Mouse (Mus musculus) hindbrain, embryonic 12.5 days (tissue): ENCODE data around the gene Rabgap1l. TPM values are rescaled to one million over a fixed set of nuclear protein-coding genes. Genes with fewer than 3 reads are reported as not detected.

Experiments
- ATAC-seq: fragments of 200-750 bp; cut with Nextera tagmentation; 2 replicates; pipeline ENCODE4 v1.8.0; 2017; ENCODE audit warnings: moderate TSS enrichment; ENCODE audit not compliant: low FRiP score
- H3K27ac ChIP-seq: fragments of 300-500 bp; sonication (generic); 2 replicates; pipeline ENCODE4 v1.5.1; 2016; ENCODE audit warnings: mild to moderate bottlenecking
- H3K27me3 ChIP-seq: fragments of 300-500 bp; sonication (generic); 2 replicates; pipeline ENCODE4 v1.6.1; 2016; ENCODE audit warnings: mild to moderate bottlenecking
- H3K36me3 ChIP-seq: fragments of 300-500 bp; sonication (generic); 2 replicates; pipeline ENCODE4 v1.6.1; 2016; ENCODE audit warnings: mild to moderate bottlenecking
- H3K4me1 ChIP-seq: fragments of 300-500 bp; sonication (generic); 2 replicates; pipeline ENCODE4 v1.6.1; 2016
- H3K4me2 ChIP-seq: fragments of 300-500 bp; sonication (generic); replicated peaks from 2 replicates; pipeline ENCODE4 v1.6.1; 2016; ENCODE audit warnings: mild to moderate bottlenecking
- H3K4me3 ChIP-seq: fragments of 300-500 bp; sonication (generic); 2 replicates; pipeline ENCODE4 v1.5.1; 2016; ENCODE audit warnings: mild to moderate bottlenecking
- H3K9ac ChIP-seq: fragments of 300-500 bp; sonication (generic); 2 replicates; pipeline ENCODE4 v1.6.1; 2016; ENCODE audit warnings: mild to moderate bottlenecking, moderate library complexity
- H3K9me3 ChIP-seq: fragments of 300-500 bp; sonication (generic); replicated peaks from 2 replicates; pipeline ENCODE4 v1.6.1; 2016; ENCODE audit warnings: mild to moderate bottlenecking
- WGBS: fragments of 180-500 bp; shearing (Covaris S2); methylation state at CpG from one replicate; pipeline ENCODE4 v1.1.7; 2016; 5-methylcytosine and 5-hydroxymethylcytosine counted together
- polyA plus RNA-seq: library from polyadenylated mRNA; unstranded; fragments of >200 nt; fragmentation: Nextera tagmentation; extraction: Ambion mirVana; gene quantifications from 2 replicates; pipeline ENCODE4 v1.2.1, GENCODE M21; 2016

The Rabgap1l gene
- polyA plus RNA-seq, 1 experiment from 2014 or later = 20.5 TPM

DNA sequence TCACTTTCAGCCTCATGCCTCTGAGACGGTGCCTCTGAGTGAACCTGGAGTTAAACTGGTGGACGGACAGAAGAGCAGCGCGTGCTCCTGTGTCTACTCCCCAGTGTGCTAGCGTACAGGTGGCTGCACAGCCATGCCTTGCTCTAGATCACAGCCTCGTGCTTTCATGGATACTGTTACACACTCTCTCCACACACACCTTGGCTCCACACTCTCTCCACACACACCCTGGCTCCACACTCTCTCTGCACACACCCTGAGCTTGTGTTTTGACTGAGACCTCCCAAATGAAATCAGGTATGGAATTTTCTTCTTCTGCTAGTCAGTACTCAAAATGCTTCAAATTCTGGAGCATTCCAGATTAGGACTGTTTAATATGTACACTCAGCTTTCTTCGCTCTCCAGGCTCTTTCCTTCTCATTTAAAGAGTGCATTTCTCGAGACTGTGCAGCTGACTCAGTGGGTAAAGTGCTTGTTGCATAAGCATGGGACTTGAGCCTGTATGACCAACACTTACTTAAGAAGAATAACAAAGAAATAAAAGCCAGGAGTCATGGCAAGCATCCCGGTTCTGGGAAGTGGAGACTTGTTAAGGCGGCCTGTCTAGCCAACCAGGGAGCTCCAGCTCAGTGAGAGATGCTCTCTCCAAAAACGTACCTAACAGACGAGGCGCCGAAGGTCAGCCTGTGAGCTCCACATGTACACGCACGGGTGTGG is 529.2 kb downstream of the Rabgap1l start:
- no peaks in the 10 kb centered on the region for H3K9me3 ChIP-seq
- H3K36me3 ChIP-seq = no peaks in the 10 kb centered on the region
- H3K27ac ChIP-seq = no peak overlapping the region
- H3K4me1 ChIP-seq = peaks cover 8% of the 10 kb centered on the region; the same call in 1 of the 2 replicates
- no peak overlapping the region for H3K9ac ChIP-seq
- no peak overlapping the region for H3K4me2 ChIP-seq
- H3K4me3 ChIP-seq = no peak overlapping the region
- no peak for ATAC-seq
- WGBS = 86% methylated on average over 16 of the region's 16 CpGs
- H3K27me3 ChIP-seq = no peaks in the 10 kb centered on the region

DNA sequence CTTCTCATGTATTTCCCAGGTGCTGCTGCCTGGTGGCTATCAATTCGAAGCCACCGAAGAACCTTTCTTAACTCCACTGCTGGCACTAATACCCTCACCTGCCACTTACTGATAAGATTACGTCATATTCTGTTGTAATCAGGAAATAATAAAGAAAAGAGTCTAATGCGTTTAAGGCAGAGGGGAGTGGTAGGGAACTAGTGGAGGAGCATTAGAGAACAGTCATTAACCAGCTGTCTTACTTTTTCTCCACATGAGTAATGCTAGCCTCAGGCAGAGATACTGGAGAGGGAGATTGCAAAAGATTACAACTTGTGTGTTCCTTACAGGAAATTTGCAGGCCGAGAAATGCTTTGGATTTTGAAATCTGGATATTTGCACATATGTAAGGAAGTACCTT is 530.0 kb downstream of the Rabgap1l start:
- H3K4me1 ChIP-seq = peaks cover 8% of the 10 kb centered on the region; the same call in 1 of the 2 replicates
- no peak overlapping the region for H3K4me2 ChIP-seq
- H3K27ac ChIP-seq = no peak overlapping the region
- H3K9me3 ChIP-seq = no peaks in the 10 kb centered on the region
- H3K27me3 ChIP-seq = no peaks in the 10 kb centered on the region
- no peak overlapping the region for H3K4me3 ChIP-seq
- ATAC-seq = no peak
- H3K36me3 ChIP-seq = no peaks in the 10 kb centered on the region
- WGBS = 89% methylated on average over 5 of the region's 5 CpGs
- H3K9ac ChIP-seq = no peak overlapping the region

DNA sequence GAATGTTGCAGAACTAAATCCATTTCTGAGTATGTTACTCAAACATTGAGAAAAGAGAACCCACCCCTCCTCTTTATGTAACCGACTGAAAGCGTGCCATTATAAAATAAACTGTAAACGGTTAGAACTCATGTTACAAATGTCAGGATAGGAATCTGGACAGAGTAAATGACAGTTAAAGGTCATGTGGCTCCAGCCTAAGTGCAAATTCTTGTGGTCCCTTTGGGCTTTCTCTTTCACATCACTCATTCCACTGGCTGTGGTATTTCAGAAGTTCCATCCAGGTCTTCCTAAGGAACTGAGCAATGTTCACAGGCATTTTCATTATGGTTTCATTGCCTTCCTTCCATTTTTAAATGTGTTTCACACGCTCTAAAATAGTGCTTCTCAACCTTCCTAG is 530.6 kb downstream of the Rabgap1l start:
- no peak overlapping the region for H3K4me3 ChIP-seq
- H3K27ac ChIP-seq = no peak overlapping the region
- H3K9me3 ChIP-seq = no peaks in the 10 kb centered on the region
- WGBS = 74% methylated on average over 4 of the region's 4 CpGs
- H3K36me3 ChIP-seq = no peaks in the 10 kb centered on the region
- H3K9ac ChIP-seq = no peak overlapping the region
- ATAC-seq = no peak
- no peaks in the 10 kb centered on the region for H3K27me3 ChIP-seq
- H3K4me2 ChIP-seq = no peak overlapping the region
- H3K4me1 ChIP-seq = peaks cover 8% of the 10 kb centered on the region; the same call in 1 of the 2 replicates

DNA sequence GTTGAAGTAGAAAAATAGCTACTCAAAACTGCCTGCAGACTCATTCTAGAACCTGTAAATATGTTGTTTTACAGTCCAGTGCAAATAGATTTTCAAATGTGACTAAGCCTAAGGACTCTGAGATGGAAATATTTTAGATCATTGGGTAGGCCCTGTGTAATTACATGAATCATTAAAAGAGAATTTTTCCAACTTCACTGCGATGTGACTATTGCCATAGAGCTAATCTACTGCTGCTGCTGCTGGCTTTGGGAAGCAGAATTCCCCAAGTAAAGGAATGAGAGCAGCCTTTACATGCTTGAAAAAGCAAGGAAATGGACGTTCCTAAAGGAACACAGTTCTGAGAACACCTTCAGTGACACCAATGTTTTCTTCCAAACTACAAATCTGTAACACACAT is 531.2 kb downstream of the Rabgap1l start:
- Histone ChIP-seq H3K4me2 (no peak overlapping the region), H3K27ac (no peak overlapping the region), H3K4me1 (peaks cover 8% of the 10 kb centered on the region; the same call in 1 of the 2 replicates), H3K4me3 (no peak overlapping the region), H3K9ac (no peak overlapping the region), H3K36me3 (no peaks in the 10 kb centered on the region), H3K27me3 (no peaks in the 10 kb centered on the region), H3K9me3 (no peaks in the 10 kb centered on the region)
- 79% methylated on average over 2 of the region's 2 CpGs for WGBS
- no peak for ATAC-seq

DNA sequence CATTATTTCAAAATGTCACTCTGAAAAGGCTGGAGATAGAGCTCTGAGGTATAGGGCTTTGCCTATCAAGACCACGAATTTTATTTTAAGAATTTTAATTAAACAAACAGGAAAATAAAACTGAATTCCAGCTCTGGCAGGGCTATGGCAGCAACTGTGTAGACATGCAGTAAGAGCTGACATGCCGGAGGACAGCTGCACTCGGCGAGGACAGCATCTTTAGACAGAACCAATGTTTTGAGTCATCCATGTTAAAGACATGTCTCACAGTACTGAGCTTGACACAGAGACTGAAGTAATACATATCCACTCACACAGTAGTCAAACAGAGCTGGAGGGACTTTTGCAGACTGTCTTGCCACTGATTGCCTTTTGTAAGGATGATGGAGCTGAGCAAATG is 532.4 kb downstream of the Rabgap1l start:
- ATAC-seq = no peak
- H3K27ac ChIP-seq = no peak overlapping the region

DNA sequence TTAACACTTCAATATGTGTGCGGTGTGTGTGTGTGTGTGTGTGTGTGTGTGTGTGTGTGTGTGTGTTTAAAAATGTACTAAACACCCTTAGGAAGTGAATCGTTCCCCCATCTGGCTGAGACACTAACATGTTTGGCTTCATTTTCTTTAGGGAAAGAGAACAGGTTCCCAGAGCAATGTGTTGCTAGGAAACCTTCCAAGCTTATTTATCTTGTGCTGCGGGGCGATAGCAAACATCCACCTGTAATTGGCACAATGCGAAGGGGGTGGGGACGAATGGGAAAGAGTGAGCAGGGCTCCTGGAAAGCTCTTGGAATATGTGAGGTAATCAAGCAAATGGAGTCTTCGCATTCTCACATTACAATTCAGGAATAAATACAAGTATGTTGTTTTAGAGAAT is 533.1 kb downstream of the Rabgap1l start:
- H3K4me1 ChIP-seq = peaks cover 8% of the 10 kb centered on the region; the same call in 1 of the 2 replicates
- H3K36me3 ChIP-seq = no peaks in the 10 kb centered on the region
- no peak overlapping the region for H3K27ac ChIP-seq
- 52% methylated on average over 7 of the region's 7 CpGs for WGBS
- no peaks in the 10 kb centered on the region for H3K27me3 ChIP-seq
- H3K4me3 ChIP-seq = no peak overlapping the region
- no peak overlapping the region for H3K9ac ChIP-seq
- H3K9me3 ChIP-seq = no peaks in the 10 kb centered on the region
- ATAC-seq = peak; percentile 83
- H3K4me2 ChIP-seq = no peak overlapping the region

More for the DNA sequence above, 532.4 kb downstream of the Rabgap1l start:
- H3K9ac ChIP-seq = no peak overlapping the region
- no peak overlapping the region for H3K4me3 ChIP-seq
- no peaks in the 10 kb centered on the region for H3K36me3 ChIP-seq
- H3K27me3 ChIP-seq = no peaks in the 10 kb centered on the region
- 88% methylated on average over 4 of the region's 4 CpGs for WGBS
- peaks cover 8% of the 10 kb centered on the region; the same call in 1 of the 2 replicates for H3K4me1 ChIP-seq
- H3K9me3 ChIP-seq = no peaks in the 10 kb centered on the region
- no peak overlapping the region for H3K4me2 ChIP-seq

DNA sequence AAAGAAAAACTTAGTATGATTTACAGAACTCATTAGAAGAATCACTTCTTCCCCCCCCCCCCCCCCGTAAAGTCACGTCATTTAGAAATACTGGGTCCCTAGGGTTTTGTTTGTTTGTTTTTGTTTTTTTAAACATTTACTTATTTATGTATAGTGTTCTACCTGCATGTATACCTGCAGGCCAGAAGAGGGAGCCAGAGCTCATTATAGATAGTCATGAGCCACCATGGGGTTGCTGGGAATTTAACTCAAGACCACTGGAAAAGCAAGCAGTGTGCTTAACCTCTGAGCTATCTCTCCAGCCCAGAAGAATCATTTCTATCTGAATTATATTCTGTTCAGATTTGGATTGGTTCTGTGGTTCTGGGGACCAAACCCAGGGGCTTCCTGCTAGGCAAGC is 539.9 kb downstream of the Rabgap1l start:
- no peaks in the 10 kb centered on the region for H3K9me3 ChIP-seq
- no peaks in the 10 kb centered on the region for H3K27me3 ChIP-seq
- no peak overlapping the region for H3K9ac ChIP-seq
- H3K4me3 ChIP-seq = no peak overlapping the region
- H3K4me1 ChIP-seq = no peaks in the 10 kb centered on the region
- no peaks in the 10 kb centered on the region for H3K36me3 ChIP-seq
- WGBS = 80% methylated on average over 2 of the region's 2 CpGs
- no peak overlapping the region for H3K27ac ChIP-seq
- no peak for ATAC-seq
- H3K4me2 ChIP-seq = no peak overlapping the region

DNA sequence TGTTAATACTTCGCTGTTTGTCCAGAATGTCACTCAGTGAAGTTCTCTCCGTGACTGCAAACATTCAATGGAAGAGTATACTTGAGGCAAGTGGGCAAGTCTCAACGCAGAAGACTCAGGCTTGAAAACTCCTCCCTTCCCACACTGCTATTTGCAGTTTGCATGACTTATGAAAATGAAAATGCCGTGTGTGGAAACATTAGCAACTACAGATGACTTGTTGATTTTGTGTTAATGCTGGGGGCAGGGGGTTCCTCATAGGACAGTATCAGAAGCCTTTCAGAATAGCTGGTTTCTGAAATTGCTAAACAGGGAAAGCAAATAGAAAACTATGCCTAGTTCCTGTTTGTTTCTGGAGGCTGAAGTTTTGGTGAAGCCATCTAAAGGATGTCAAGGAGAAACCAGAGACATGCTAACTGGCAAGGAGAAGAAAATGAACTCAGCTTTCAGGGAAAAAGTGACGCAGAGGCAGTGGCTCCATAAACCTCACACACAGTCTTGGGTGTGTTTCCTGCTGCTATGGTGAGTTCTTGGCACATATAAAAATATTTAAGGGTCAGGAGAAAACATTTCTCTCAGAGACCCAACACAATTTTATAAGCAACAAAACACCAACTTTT is 541.5 kb downstream of the Rabgap1l start:
- H3K36me3 ChIP-seq = no peaks in the 10 kb centered on the region
- no peaks in the 10 kb centered on the region for H3K4me1 ChIP-seq
- no peak overlapping the region for H3K4me2 ChIP-seq
- WGBS = 77% methylated on average over 5 of the region's 5 CpGs
- H3K9ac ChIP-seq = no peak overlapping the region
- no peak overlapping the region for H3K27ac ChIP-seq
- ATAC-seq = no peak
- no peaks in the 10 kb centered on the region for H3K9me3 ChIP-seq
- H3K4me3 ChIP-seq = no peak overlapping the region
- H3K27me3 ChIP-seq = no peaks in the 10 kb centered on the region

DNA sequence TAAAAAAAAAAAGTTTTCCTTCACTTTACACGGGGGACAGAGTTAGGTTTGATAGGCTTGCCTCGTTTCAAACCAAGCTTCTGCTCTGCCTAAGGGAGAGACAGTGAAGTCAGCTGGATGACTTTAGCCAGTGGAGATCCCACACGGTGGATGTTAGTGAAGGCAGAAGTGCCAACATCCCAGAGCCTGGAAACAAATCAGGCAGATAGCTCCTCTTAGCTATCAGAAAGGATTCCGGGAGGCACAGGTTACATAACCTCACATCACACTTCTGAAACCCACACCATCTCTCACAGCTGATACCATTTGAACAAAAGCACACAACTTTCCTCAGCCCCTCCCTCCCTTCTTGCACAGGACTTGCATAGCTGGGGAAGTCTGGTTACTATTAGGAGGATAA is 542.2 kb downstream of the Rabgap1l start:
- Histone ChIP-seq H3K4me1 (no peaks in the 10 kb centered on the region), H3K36me3 (no peaks in the 10 kb centered on the region), H3K4me2 (no peak overlapping the region), H3K9me3 (no peaks in the 10 kb centered on the region), H3K27ac (no peak overlapping the region), H3K4me3 (no peak overlapping the region), H3K9ac (no peak overlapping the region), H3K27me3 (no peaks in the 10 kb centered on the region)
- 71% methylated on average over 4 of the region's 4 CpGs for WGBS
- ATAC-seq = no peak

DNA sequence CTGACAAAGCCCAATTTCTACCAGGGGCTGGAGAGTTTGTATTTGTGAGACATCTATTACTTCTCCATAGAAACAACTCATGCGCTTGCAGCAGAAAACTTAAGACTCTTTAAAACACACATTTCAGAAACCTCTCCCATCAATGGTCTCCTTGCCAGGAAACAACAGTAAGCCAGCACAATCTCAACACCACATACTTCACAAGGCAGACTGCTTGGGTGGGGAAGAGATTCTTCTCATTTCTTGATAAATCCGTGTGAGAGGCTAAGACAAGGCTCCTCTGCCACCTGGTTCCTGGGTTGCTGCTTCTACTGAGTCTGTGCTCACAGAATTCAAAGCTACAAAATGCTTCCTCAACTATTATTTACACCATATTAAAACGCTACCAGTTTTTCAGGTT is 543.2 kb downstream of the Rabgap1l start:
- Histone ChIP-seq H3K36me3 (no peaks in the 10 kb centered on the region), H3K9me3 (no peaks in the 10 kb centered on the region), H3K4me2 (no peak overlapping the region), H3K27me3 (no peaks in the 10 kb centered on the region), H3K4me1 (no peaks in the 10 kb centered on the region), H3K27ac (no peak overlapping the region), H3K4me3 (no peak overlapping the region), H3K9ac (no peak overlapping the region)
- no peak for ATAC-seq
- 77% methylated on average over 3 of the region's 3 CpGs for WGBS

DNA sequence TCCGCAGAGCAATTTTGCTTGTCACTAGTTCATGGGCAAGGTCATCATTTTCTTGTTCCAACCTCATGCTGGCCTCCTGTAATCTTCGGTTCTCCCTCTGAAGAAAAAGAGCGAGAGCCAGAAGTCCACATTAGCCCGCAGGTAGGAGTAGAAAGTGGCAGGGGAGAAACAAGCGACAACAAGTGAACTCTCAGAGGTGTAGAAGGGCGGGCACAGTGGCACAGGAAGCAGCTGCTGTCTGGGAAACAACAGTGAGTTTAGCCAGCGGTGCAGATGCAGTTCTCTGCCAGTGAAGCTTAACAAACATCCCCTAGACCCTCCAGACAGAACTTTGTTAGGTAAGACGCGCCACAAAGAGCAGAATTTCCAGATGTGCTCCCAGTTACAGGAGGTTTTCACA is 545.5 kb downstream of the Rabgap1l start:
- Histone ChIP-seq H3K27ac (no peak overlapping the region), H3K9ac (no peak overlapping the region), H3K27me3 (no peaks in the 10 kb centered on the region), H3K4me2 (no peak overlapping the region), H3K36me3 (no peaks in the 10 kb centered on the region), H3K4me3 (no peak overlapping the region), H3K9me3 (no peaks in the 10 kb centered on the region), H3K4me1 (no peaks in the 10 kb centered on the region)
- ATAC-seq = no peak
- 80% methylated on average over 9 of the region's 9 CpGs for WGBS

DNA sequence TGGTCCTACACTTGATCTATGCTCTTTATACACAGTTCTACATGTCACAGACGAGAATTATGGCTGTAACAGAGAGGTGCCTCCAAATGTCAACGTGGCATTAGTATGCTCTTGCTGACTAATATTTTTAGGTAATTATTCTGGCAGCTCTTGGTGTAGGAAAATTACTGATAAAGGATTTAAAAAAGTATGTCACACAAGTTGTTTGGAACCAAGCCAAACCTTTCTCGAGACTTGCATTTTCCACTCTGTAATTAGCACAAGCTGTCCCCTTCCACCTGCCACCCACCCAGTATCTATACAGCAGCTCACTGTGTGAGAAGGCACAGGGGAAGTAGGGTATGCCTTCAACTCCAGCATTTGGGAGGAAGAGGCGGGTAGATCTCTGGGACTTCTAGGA is 546.2 kb downstream of the Rabgap1l start:
- Histone ChIP-seq H3K4me3 (no peak overlapping the region), H3K36me3 (no peaks in the 10 kb centered on the region), H3K9ac (no peak overlapping the region), H3K27ac (no peak overlapping the region), H3K9me3 (no peaks in the 10 kb centered on the region), H3K27me3 (no peaks in the 10 kb centered on the region), H3K4me1 (no peaks in the 10 kb centered on the region), H3K4me2 (no peak overlapping the region)
- 88% methylated on average over 4 of the region's 4 CpGs for WGBS
- ATAC-seq = no peak

DNA sequence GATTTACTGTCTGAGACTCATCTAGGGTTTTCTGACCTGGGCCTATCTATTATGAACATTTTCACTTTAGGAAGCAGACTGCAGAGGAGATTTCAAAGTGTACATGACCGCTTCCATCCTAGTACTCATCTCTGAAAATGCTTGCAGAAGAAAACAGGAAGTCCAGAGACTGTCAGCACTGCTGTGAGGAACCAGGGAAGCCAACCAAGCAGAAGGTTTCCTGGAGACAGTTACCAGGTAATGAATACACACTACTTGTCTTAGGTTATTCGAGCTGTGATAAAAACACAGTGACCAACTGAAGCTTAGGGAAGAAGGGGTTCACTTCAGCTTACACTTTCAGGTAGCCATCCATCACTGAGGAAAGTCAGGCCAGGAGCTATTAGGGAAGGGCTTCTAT is 547.1 kb downstream of the Rabgap1l start:
- Histone ChIP-seq H3K4me1 (no peaks in the 10 kb centered on the region), H3K4me2 (no peak overlapping the region), H3K9me3 (no peaks in the 10 kb centered on the region), H3K36me3 (no peaks in the 10 kb centered on the region), H3K27ac (no peak overlapping the region), H3K4me3 (no peak overlapping the region), H3K9ac (no peak overlapping the region), H3K27me3 (no peaks in the 10 kb centered on the region)
- ATAC-seq = no peak
- 88% methylated on average over 2 of the region's 2 CpGs for WGBS
